Mouse (Mus musculus) inflammation-experienced regulatory T-cells, adult 6 months (primary cell): ENCODE measurements at regions not wholly inside any gene's neighbourhood (a gene's known extent, or its start where the extent isn't known, plus 50 kb on each side); places are given as distances from the start of the nearest gene placed in this dataset.
"Not testable (repeated sequence)": the region's sequence is repeated elsewhere in the genome, so short reads cannot be mapped to it uniquely, and the experiment has no call there.

Experiments used
- ATAC-seq: one replicate; pipeline ENCODE4 v1.8.0; 2017

GRCm38 (mm10) chr16:69937514-69938194, 74.1 kb upstream of the Speer2 start:
- no peak for ATAC-seq

DNA sequence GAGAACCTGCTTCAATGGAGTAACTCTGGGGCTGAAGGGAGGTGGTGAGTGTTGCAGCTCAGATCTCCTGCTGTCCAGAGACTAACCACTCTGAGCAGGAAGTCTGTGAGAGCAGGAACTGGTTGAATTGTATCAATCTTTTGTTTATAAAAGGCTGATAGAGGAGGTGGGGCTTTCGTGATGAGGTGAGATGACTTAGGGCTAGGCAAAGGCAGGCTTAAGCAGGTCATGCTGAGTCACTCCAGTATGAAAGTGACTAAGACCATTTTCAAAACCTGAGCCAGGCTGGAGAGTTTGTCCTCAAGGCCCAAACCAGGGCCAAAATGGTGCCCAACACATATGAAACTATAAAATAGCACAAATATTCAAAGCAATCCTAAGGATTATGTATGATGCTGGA, 80.1 kb upstream of the Speer2 start:
- ATAC-seq = no peak

DNA sequence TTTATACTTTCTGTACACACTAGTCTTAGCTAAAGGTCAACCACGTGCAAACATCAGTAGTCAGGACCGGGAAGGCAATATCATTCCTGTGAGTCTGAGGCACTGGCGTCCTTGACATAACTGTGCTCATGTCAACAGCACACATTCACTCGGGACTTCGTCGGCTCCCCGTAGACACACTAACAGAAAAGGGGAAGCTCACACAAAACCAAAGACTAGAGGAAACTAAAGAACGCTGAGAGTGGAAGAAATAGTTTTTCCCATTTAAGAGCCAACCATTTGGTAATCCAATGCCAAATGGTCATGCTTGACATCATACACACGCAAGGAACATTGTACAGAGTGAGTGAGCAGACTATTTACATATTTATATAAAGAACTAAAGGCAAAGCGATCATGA, 85.2 kb upstream of the Speer2 start:
- ATAC-seq = no peak

- no peak for ATAC-seq
Observed at GRCm38 (mm10) chr16:69949339-69949738, 85.8 kb upstream of the Speer2 start.

DNA sequence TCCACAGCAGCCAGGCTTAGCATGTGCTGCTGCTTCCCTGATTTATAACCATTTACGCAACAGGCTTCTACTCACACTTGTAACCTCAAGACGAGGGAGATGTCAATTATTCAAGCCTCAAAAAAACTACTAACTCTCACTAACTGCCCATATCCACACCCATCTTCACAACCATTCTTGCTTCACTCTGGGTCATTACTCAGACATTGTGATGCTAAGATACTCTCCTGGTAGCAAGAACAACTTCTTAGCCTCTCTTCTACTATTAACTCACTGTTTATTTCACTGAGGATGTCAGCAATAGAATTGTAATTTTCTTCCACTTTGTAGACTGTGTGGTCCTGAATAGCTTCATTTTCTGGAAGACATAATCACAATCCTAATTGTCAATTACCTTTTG, 88.0 kb upstream of the Speer2 start:
- no peak for ATAC-seq

- not testable (repeated sequence) for ATAC-seq
Observed at GRCm38 (mm10) chr16:69966561-69966960, 103.0 kb upstream of the Speer2 start.

- ATAC-seq = no peak
Observed at GRCm38 (mm10) chr16:69979813-69980527, 116.4 kb upstream of the Speer2 start.

GRCm38 (mm10) chr16:69984320-69984719, 120.8 kb upstream of the Speer2 start:
- no peak for ATAC-seq

DNA sequence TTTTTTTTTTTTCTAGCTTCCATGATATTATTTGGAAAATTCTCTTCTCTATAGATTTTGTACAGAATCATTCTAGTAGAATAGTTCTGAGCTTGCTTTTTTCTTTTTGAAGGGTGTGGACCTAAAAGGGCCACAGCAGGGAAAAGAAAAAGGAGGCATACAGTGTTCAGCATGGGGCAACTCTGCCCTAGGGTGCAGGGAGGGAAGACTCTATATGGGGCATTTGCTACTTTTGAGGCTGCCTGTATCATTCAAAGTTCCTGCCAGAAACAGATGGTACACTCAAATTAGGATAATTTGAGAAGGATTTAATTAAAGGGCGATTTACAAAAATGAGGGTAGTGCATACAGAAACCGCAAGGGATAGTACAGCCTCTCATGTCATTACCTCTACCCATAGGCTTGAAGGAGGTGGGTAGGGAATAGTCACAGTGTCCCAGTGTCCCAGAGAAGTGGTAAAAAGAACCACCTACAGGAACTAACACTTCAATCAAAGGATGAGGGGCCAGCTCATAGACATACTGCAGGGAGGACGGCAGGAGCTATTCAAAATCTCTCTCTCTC, 128.4 kb upstream of the Speer2 start:
- no peak for ATAC-seq

DNA sequence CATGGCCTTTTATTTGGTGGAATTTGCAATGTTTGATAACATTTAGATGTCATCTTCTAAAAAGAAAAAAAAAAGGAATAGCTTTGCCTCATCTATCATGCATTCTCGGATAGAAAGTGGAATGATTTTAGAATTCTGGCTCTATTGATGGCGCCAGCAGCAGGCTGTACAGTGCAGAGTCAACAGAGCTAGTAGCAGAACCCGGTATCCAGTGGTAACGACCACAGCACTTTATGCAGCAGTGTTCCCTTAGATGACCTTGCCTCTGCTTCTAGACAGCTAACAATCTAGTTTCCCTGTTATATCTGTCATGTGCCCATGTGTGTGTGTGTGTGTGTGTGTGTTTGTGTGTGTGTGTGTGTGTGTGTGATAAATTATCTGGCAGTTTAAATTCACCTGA, 129.2 kb upstream of the Speer2 start:
- no peak for ATAC-seq

DNA sequence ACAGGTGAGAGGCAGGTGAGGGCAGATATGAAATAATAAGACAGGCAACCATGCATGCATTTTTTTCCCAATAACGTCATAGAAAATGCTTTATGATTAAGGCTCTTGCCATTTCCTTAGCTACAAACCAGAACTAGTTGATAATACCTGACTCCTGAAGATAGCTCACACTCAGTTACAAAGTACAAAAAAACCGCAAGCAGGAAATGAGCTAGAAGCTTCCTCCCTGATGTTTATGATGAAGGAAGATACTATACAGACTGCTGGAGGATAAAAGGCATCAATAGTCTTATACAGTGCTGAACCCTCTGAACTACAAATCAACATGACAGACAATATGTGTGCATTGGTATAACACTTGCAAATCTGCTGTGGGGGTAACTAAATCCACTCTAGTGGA, 143.3 kb upstream of the Speer2 start:
- peak; percentile 56 for ATAC-seq

GRCm38 (mm10) chr16:70016980-70017379, 153.4 kb upstream of the Speer2 start:
- ATAC-seq = no peak

GRCm38 (mm10) chr16:70019564-70019963, 156.0 kb upstream of the Speer2 start:
- ATAC-seq = no peak

DNA sequence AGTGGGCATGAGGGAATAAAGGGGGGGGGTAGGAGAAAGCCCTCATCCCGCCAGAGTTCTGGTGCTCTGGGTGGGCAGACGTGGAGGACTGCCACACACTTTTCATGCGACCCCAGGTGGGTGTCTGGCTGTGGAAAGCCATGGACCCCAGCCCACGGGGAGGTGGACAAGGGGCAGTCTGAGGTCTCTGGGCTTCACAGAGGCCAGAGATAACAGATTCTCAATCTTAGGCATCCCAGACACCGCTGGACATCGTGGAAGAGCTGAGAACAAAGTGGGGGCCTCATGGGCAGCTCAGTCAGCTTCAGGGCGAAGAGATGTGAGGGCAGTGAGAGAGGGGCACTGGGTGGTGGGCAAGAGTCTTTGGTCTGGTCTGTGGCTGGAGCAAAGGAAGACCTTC, 157.9 kb upstream of the Speer2 start:
- ATAC-seq = no peak

DNA sequence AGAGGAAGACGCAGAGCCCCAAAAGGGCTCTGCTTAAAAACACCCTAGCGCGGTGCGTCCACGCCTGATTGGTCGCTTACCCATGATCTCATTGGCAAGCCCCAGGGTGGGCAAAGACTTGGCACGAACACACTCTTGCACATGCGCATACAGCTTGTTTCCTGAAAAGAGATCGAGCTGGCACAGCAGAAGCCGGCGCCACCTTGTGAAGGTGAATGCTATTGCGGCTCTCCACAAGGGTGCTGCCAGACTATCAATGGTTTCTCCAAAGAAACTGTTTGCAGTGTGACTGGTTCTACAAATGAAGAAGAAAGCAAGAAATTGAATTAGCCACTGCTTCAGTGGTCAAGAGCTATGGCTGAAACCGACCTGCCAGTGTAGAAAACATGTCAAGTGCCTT, 165.1 kb upstream of the Speer2 start:
- no peak for ATAC-seq

- no peak for ATAC-seq
Observed at GRCm38 (mm10) chr16:70045547-70045946, 182.0 kb upstream of the Speer2 start.

DNA sequence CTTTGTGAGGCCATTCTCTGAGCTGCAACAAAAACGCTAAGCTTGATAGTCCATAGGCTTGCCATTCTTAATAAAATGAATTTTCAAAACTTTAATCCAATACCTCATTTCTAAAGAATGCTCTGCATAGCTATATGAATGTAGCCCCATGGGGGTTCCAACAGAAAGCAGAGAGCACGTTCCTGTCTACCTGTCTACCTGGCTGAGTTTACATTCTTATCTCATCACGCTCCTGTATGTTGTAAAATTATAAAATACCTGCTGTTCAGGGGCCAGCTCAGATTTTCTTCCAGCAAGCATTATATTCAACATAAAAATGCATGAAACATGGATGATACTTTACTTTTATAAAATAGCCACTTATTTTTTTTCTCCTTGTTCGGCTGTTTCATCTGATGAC, 182.5 kb upstream of the Speer2 start:
- no peak for ATAC-seq

DNA sequence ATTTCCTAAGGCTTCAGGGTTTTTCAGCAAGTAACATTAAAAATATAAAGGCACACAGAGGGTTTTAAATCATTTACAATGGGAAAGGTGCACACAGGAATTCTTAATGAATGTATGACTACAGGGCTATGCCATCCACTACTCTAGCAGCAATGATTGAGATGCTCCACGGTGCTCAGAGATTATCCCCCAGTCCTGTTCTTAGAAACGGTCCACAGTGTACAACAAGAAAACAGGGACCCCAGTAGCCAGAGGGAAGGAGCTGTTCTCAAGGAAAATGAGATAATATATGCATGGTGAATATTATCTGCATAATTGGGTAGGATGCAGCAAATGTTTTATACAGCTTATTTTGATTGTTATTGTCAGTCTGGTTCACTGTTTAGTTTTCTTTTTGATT, 186.3 kb upstream of the Speer2 start:
- no peak for ATAC-seq

DNA sequence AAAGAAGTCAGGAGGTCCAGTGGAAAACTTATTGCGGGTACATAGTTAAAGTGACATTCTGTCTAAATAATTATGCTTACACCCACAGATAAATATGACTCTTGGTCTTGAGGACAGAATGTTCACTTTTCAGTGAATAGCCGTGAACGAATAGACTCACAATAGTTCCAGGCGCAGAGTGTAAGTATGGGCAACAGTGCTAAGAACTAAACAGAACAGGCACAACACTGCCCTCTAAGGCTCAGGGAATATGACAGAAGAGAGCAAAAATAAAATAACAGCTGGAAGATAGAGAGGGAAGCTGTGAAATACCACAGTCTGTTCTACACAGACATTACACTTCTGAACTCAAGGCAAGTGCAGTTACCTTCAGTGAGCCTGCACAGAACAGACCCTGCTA, 207.9 kb upstream of the Speer2 start:
- no peak for ATAC-seq

GRCm38 (mm10) chr16:70073740-70074139, 210.2 kb upstream of the Speer2 start:
- ATAC-seq = no peak

DNA sequence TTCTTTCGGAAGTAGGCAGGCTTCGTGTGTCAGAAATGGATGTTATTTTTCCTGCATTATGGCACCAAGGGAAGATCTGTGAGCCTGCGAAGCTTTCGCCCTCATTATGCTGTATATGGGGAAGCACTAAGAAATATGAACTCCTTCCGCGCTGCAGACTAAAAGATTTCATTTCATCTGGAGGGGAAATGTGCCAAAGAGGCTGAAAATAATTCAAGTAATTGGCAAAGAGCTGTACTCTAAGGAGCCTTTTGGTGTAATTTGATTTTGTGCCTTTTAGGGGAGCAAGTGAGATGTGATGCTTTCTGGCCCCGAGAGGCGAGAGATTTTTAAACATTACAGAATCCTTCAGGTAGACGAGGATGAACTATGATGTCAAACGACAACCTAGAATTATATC, 216.0 kb upstream of the Speer2 start:
- no peak for ATAC-seq

GRCm38 (mm10) chr16:70091291-70091690, 222.5 kb upstream of the Gbe1 start:
- no peak for ATAC-seq

GRCm38 (mm10) chr16:70091963-70092362, 221.8 kb upstream of the Gbe1 start:
- ATAC-seq = no peak

- ATAC-seq = no peak
Observed at GRCm38 (mm10) chr16:70093224-70093623, 220.5 kb upstream of the Gbe1 start.
